Mouse (Mus musculus): ENCODE results near the gene Ptpn7. TPM values are rescaled to one million over a fixed set of nuclear protein-coding genes. Genes with fewer than 3 reads are reported as not detected.
"Not testable (repeated sequence)": the region's sequence is repeated elsewhere in the genome, so short reads cannot be mapped to it uniquely, and the experiment has no call there.

Gene Ptpn7
- polyA plus RNA-seq, 1 experiment from 2014 or later, result 3.0 TPM

DNA sequence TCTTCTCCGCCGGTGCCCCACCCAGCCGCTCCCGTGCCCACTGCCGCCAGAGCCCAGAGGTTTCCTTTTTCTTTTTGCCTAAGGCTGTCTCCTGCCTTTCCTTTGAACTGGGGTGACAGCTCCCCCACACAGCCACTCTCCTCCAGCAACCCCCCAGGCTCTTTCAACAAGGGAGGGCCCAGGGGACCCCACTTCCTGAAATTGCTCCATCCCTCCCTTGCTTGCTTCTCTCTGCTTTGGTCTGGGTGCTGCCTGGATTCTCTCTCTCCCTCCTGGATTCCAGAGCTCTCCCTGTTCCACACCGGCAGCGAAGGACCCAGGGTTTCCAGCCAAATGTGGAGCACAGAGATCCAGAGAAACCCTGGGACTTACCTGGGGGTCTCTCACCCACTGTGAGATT, 32.1 kb upstream of the Ptpn7 start:
- H3K36me3 ChIP-seq (ENCODE audit: insufficient read depth, low read length), result no peaks in the 10 kb centered on the region
- H3K4me2 ChIP-seq (replicated peaks; ENCODE audit: low read depth, low read length), result no peak overlapping the region
- H3K27ac ChIP-seq (ENCODE audit: low read length), result no peak overlapping the region
- no peak overlapping the region for H3K9ac ChIP-seq (replicated peaks; ENCODE audit: low read depth)
- H3K27me3 ChIP-seq (replicated peaks; ENCODE audit: insufficient read depth, low read length), result peaks cover 22% of the 10 kb centered on the region
- no peaks in the 10 kb centered on the region for H3K9me3 ChIP-seq (ENCODE audit: low read length)
- H3K4me1 ChIP-seq (ENCODE audit: insufficient read depth, low read depth, low read length), result no peaks in the 10 kb centered on the region
- TF ChIP-seq CTCF (IDR thresholded peaks at IDR 0.05) (no peak), EP300 (IDR thresholded peaks at IDR 0.05) (no peak)
- no peak overlapping the region for H3K4me3 ChIP-seq (ENCODE audit: low read depth, low read length)
- 64% methylated on average over 7 of the region's 7 CpGs for WGBS
- ATAC-seq (no peak), DNase-seq (ENCODE audit: low spot score) (no peak)

- H3K27me3 ChIP-seq (replicated peaks; ENCODE audit: insufficient read depth, low read length), result peaks cover 22% of the 10 kb centered on the region
- WGBS, result under 1% methylated on average over 22 of the region's 40 CpGs
- peak; percentile 26 for ATAC-seq
These were observed 27.4 kb upstream of the Ptpn7 start, which contains the start of gene Lgr6 for GRCm38 (mm10) chr1:135105124-135105523. TSS of gene Lgr6 (minus strand) at chr1:135105276.

DNA sequence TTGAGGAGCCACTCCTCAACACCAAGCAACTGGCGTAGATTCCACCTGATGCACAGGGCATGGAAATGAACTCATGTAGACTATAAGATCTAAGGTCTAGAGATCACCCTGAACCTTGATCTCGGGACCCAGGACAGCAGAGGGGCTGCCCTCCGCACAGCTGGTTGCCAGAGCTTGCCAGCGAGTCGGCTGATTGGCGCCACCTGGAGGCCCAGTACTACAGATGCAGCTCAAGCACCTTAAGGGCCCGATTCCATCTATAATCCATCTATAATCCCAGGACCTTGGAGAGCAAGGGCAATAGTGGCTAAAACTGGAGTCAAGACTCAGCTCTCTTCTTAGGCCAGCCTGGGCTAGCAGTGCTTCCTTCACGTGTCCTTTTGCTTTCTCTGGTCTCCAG, 26.5 kb upstream of the Ptpn7 start:
- H3K9ac ChIP-seq (replicated peaks; ENCODE audit: low read depth), result no peak overlapping the region
- no peak overlapping the region for H3K4me3 ChIP-seq (ENCODE audit: low read depth, low read length)
- H3K27me3 ChIP-seq (replicated peaks; ENCODE audit: insufficient read depth, low read length), result peaks cover 17% of the 10 kb centered on the region
- H3K9me3 ChIP-seq (ENCODE audit: low read length), result no peaks in the 10 kb centered on the region
- DNase-seq (ENCODE audit: low spot score) (peak; percentile 71), ATAC-seq (peak; percentile 48; the same call in 1 of the 2 replicates)
- no peaks in the 10 kb centered on the region for H3K4me1 ChIP-seq (ENCODE audit: insufficient read depth, low read depth, low read length)
- H3K27ac ChIP-seq (ENCODE audit: low read length), result no peak overlapping the region
- no peaks in the 10 kb centered on the region for H3K36me3 ChIP-seq (ENCODE audit: insufficient read depth, low read length)
- TF ChIP-seq EP300 (IDR thresholded peaks at IDR 0.05) (no peak), CTCF (IDR thresholded peaks at IDR 0.05) (peak; percentile 91)
- WGBS, result 2% methylated on average over 8 of the region's 8 CpGs
- H3K4me2 ChIP-seq (replicated peaks; ENCODE audit: low read depth, low read length), result no peak overlapping the region

More at GRCm38 (mm10) chr1:135105124-135105523, 27.4 kb upstream of the Ptpn7 start, which contains the start of gene Lgr6:
- Histone ChIP-seq H3K4me2 (replicated peaks; ENCODE audit: low read depth, low read length) (peak within 1 kb of the TSS; percentile 57), H3K9me3 (ENCODE audit: low read length) (no peaks in the 10 kb centered on the region), H3K4me1 (ENCODE audit: insufficient read depth, low read depth, low read length) (no peaks in the 10 kb centered on the region), H3K27ac (ENCODE audit: low read length) (no peak within 1 kb of the TSS), H3K4me3 (ENCODE audit: low read depth, low read length) (peak within 1 kb of the TSS; percentile 35), H3K9ac (replicated peaks; ENCODE audit: low read depth) (no peak within 1 kb of the TSS), H3K36me3 (ENCODE audit: insufficient read depth, low read length) (no peaks in the 10 kb centered on the region)
- TF ChIP-seq EP300 (IDR thresholded peaks at IDR 0.05) (no peak), CTCF (IDR thresholded peaks at IDR 0.05) (no peak)
- no peak for DNase-seq (ENCODE audit: low spot score)

GRCm38 (mm10) chr1:135108611-135109010, 23.9 kb upstream of the Ptpn7 start:
- DNase-seq (ENCODE audit: low spot score) (no peak), ATAC-seq (0 out of 2 replicates have a peak, but pooled peaks have one; percentile 18)
- H3K4me2 ChIP-seq (replicated peaks; ENCODE audit: low read depth, low read length), result no peak overlapping the region
- H3K36me3 ChIP-seq (ENCODE audit: insufficient read depth, low read length), result no peaks in the 10 kb centered on the region
- H3K27ac ChIP-seq (ENCODE audit: low read length), result no peak overlapping the region
- H3K9me3 ChIP-seq (ENCODE audit: low read length), result no peaks in the 10 kb centered on the region
- no peaks in the 10 kb centered on the region for H3K4me1 ChIP-seq (ENCODE audit: insufficient read depth, low read depth, low read length)
- H3K27me3 ChIP-seq (replicated peaks; ENCODE audit: insufficient read depth, low read length), result peaks cover 16% of the 10 kb centered on the region
- no peak overlapping the region for H3K9ac ChIP-seq (replicated peaks; ENCODE audit: low read depth)
- H3K4me3 ChIP-seq (ENCODE audit: low read depth, low read length), result no peak overlapping the region
- TF ChIP-seq CTCF (IDR thresholded peaks at IDR 0.05) (peak; percentile 77), EP300 (IDR thresholded peaks at IDR 0.05) (no peak)
- WGBS, result 40% methylated on average over 6 of the region's 6 CpGs

- WGBS, result 17% methylated on average over 6 of the region's 6 CpGs
- no peak for ATAC-seq
- TF ChIP-seq CTCF (IDR thresholded peaks at IDR 0.05) (peak; percentile 96), EP300 (IDR thresholded peaks at IDR 0.05) (no peak)
These were observed 22.4 kb upstream of the Ptpn7 start for GRCm38 (mm10) chr1:135110075-135110474.

GRCm38 (mm10) chr1:135111271-135111670, 21.2 kb upstream of the Ptpn7 start:
- not testable (repeated sequence) for ATAC-seq; H3K36me3 ChIP-seq (ENCODE audit: insufficient read depth, low read length); H3K4me3 ChIP-seq (ENCODE audit: low read depth, low read length); H3K27me3 ChIP-seq (replicated peaks; ENCODE audit: insufficient read depth, low read length); H3K27ac ChIP-seq (ENCODE audit: low read length); DNase-seq (ENCODE audit: low spot score); H3K4me2 ChIP-seq (replicated peaks; ENCODE audit: low read depth, low read length); H3K4me1 ChIP-seq (ENCODE audit: insufficient read depth, low read depth, low read length); H3K9me3 ChIP-seq (ENCODE audit: low read length); H3K9ac ChIP-seq (replicated peaks; ENCODE audit: low read depth)
- 49% methylated on average over 4 of the region's 5 CpGs for WGBS

More at GRCm38 (mm10) chr1:135110075-135110474, 22.4 kb upstream of the Ptpn7 start:
- H3K27me3 ChIP-seq (replicated peaks; ENCODE audit: insufficient read depth, low read length), result peaks cover 1% of the 10 kb centered on the region
- no peak overlapping the region for H3K4me2 ChIP-seq (replicated peaks; ENCODE audit: low read depth, low read length)
- H3K9me3 ChIP-seq (ENCODE audit: low read length), result no peaks in the 10 kb centered on the region
- no peak overlapping the region for H3K27ac ChIP-seq (ENCODE audit: low read length)
- no peaks in the 10 kb centered on the region for H3K36me3 ChIP-seq (ENCODE audit: insufficient read depth, low read length)
- DNase-seq (ENCODE audit: low spot score), result peak; percentile 62
- H3K4me1 ChIP-seq (ENCODE audit: insufficient read depth, low read depth, low read length), result no peaks in the 10 kb centered on the region
- H3K4me3 ChIP-seq (ENCODE audit: low read depth, low read length), result no peak overlapping the region
- no peak overlapping the region for H3K9ac ChIP-seq (replicated peaks; ENCODE audit: low read depth)

DNA sequence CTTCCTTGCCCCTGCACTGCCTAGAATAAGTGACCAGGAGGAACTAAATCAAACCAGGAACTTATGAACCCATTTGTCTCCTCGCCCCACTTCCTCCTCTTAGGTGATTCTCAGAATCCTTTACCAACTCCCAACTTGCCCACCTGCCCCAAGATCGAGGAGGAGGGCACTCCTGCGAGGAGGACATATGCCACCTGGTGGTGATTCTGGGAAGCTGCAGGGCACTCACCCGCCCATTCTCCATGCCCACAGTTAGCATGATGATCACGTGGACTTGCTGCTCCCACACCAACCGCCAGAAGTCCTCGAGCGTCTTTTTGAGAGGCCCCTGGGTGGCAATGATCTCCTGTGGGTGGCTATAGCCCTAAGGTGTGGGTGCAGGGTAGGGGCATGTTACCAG, 19.8 kb upstream of the Ptpn7 start:
- Histone ChIP-seq H3K36me3 (ENCODE audit: insufficient read depth, low read length) (no peaks in the 10 kb centered on the region), H3K9ac (replicated peaks; ENCODE audit: low read depth) (no peak overlapping the region), H3K27ac (ENCODE audit: low read length) (no peak overlapping the region), H3K27me3 (replicated peaks; ENCODE audit: insufficient read depth, low read length) (no peaks in the 10 kb centered on the region), H3K4me1 (ENCODE audit: insufficient read depth, low read depth, low read length) (no peaks in the 10 kb centered on the region), H3K9me3 (ENCODE audit: low read length) (no peaks in the 10 kb centered on the region), H3K4me2 (replicated peaks; ENCODE audit: low read depth, low read length) (no peak overlapping the region), H3K4me3 (ENCODE audit: low read depth, low read length) (no peak overlapping the region)
- TF ChIP-seq EP300 (IDR thresholded peaks at IDR 0.05) (no peak), CTCF (IDR thresholded peaks at IDR 0.05) (peak; percentile 95)
- WGBS, result 9% methylated on average over 8 of the region's 8 CpGs
- ATAC-seq (peak; percentile 60; the same call in 1 of the 2 replicates), DNase-seq (ENCODE audit: low spot score) (peak; percentile 72)

Measured in lung, postnatal 0 days (tissue).